Mouse (Mus musculus) embryonic facial prominence, embryonic 12.5 days (tissue): ENCODE data around the gene Nnmt. TPM values are rescaled to one million over a fixed set of nuclear protein-coding genes. Genes with fewer than 3 reads are reported as not detected.
A peak's percentile ranks its signal among the peaks of the same experiment; 100 is the strongest.

Experiments used
- ATAC-seq: fragments of 200-750 bp; cut with Nextera tagmentation; 2 replicates; pipeline ENCODE4 v1.8.0; 2017; ENCODE audit not compliant: insufficient number of reproducible peaks, insufficient read depth, low FRiP score, low TSS enrichment
- H3K27ac ChIP-seq: fragments of 300-500 bp; sonication (generic); 2 replicates; pipeline ENCODE4 v1.5.1; 2016; ENCODE audit warnings: mild to moderate bottlenecking
- H3K27me3 ChIP-seq: fragments of 300-500 bp; sonication (generic); 2 replicates; pipeline ENCODE4 v1.6.1; 2016; ENCODE audit warnings: mild to moderate bottlenecking, moderate library complexity
- H3K36me3 ChIP-seq: fragments of 300-500 bp; sonication (generic); 2 replicates; pipeline ENCODE4 v1.6.1; 2016; ENCODE audit warnings: mild to moderate bottlenecking
- H3K4me1 ChIP-seq: fragments of 300-500 bp; sonication (generic); 2 replicates; pipeline ENCODE4 v1.6.1; 2016
- H3K4me2 ChIP-seq: fragments of 300-500 bp; sonication (generic); replicated peaks from 2 replicates; pipeline ENCODE4 v1.6.1; 2016; ENCODE audit warnings: mild to moderate bottlenecking, moderate library complexity
- H3K4me3 ChIP-seq: fragments of 300-500 bp; sonication (generic); 2 replicates; pipeline ENCODE4 v1.5.1; 2016; ENCODE audit warnings: mild to moderate bottlenecking
- H3K9ac ChIP-seq: fragments of 300-500 bp; sonication (generic); 2 replicates; pipeline ENCODE4 v1.6.1; 2016; ENCODE audit warnings: mild to moderate bottlenecking, moderate library complexity
- H3K9me3 ChIP-seq: fragments of 300-500 bp; sonication (generic); 2 replicates; pipeline ENCODE4 v1.6.1; 2016; ENCODE audit warnings: mild to moderate bottlenecking, moderate library complexity
- WGBS: fragments of 180-500 bp; shearing (Covaris S2); methylation state at CpG from one replicate; pipeline ENCODE4 v1.1.7; 2016; 5-methylcytosine and 5-hydroxymethylcytosine counted together
- polyA plus RNA-seq: library from polyadenylated mRNA; unstranded; fragments of >200 nt; fragmentation: Nextera tagmentation; extraction: Ambion mirVana; gene quantifications from 2 replicates; pipeline ENCODE4 v1.2.1, GENCODE M21; 2016

Gene Nnmt
- polyA plus RNA-seq, 1 experiment from 2014 or later = 5.2 TPM

DNA sequence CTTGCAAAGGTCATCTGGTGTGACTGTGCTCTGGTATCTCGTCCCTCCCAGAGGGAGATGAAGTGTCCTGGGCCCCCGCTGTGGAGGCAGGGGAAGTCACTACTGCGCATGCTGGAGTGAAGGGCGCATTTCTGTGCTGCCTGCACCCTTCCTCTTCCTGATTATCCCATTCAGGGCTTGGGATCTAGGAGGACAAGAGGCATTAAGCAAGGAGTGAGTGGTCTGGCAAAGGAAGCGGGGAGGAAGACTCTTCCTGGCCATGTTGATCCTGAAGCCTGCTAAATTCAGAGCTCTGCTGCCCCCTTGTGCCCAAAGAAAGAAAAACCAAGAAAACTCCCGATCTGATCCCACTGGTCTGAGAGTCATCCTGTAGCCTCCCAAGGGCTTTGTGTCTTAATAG lies 13.6 kb upstream of the Nnmt start:
- Histone ChIP-seq H3K9me3 (no peaks in the 10 kb centered on the region), H3K4me3 (no peak overlapping the region), H3K9ac (no peak overlapping the region), H3K27me3 (peaks cover 3% of the 10 kb centered on the region; the same call in 1 of the 2 replicates), H3K4me2 (peak overlapping the region; percentile 35; the same call in 1 of the 2 replicates), H3K4me1 (peaks cover 6% of the 10 kb centered on the region; the same call in 1 of the 2 replicates), H3K27ac (no peak overlapping the region), H3K36me3 (no peaks in the 10 kb centered on the region)
- no peak for ATAC-seq
- WGBS = 29% methylated on average over 6 of the region's 6 CpGs

DNA sequence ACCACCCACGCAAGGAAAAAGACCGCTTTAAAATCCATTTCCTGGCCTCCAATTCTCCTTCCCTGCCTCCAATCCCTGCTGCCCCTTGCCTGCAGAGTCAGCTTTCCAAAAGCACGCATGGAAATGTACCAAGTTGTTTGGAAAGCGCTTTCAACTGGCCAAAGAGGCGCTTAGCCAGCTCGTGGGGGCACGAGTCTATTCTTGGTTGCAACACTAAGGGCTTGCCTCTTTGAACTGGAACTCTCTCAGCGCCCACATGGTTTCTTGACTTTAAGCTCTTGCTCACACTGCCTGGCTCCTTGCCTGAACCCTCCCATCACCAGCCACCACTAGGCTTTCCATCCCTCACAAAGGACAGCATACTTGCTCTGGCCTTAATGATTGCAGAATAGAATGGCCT lies 13.2 kb upstream of the Nnmt start:
- Histone ChIP-seq H3K4me2 (peak overlapping the region; percentile 35; the same call in 1 of the 2 replicates), H3K4me1 (peaks cover 6% of the 10 kb centered on the region; the same call in 1 of the 2 replicates), H3K27me3 (peaks cover 3% of the 10 kb centered on the region; the same call in 1 of the 2 replicates), H3K36me3 (no peaks in the 10 kb centered on the region), H3K9ac (no peak overlapping the region), H3K4me3 (no peak overlapping the region), H3K27ac (no peak overlapping the region), H3K9me3 (no peaks in the 10 kb centered on the region)
- ATAC-seq = no peak
- WGBS = 84% methylated on average over 8 of the region's 8 CpGs

DNA sequence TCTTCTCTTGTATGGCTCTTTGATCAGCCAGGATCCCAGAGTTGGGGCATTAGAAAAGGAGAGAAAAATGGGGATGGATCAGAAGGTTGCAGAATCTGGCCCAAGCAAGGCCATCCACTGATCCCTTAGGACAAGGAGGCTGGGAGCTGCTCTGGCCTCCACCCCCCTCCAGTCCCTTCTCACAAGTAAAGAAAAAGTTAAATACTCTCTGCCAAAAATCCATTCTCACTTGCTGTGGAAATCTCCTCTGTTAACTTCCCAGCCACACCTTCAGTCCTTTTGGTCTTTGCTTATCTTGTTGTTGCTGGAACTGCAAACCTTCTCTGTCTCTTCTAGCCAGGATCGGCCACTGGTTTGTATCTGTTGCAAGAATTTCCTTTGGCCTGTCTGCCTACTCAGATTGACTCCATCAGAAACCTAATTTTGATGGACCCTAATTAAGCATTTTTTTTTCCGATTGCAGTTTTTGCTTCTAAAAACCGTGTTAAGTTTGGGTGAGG lies 12.6 kb upstream of the Nnmt start:
- H3K4me3 ChIP-seq = no peak overlapping the region
- no peak for ATAC-seq
- peaks cover 3% of the 10 kb centered on the region; the same call in 1 of the 2 replicates for H3K27me3 ChIP-seq
- H3K4me2 ChIP-seq = no peak overlapping the region
- H3K9me3 ChIP-seq = no peaks in the 10 kb centered on the region
- WGBS = 81% methylated on average over 3 of the region's 3 CpGs
- H3K4me1 ChIP-seq = peaks cover 6% of the 10 kb centered on the region; the same call in 1 of the 2 replicates
- H3K36me3 ChIP-seq = no peaks in the 10 kb centered on the region
- H3K27ac ChIP-seq = no peak overlapping the region
- no peak overlapping the region for H3K9ac ChIP-seq

DNA sequence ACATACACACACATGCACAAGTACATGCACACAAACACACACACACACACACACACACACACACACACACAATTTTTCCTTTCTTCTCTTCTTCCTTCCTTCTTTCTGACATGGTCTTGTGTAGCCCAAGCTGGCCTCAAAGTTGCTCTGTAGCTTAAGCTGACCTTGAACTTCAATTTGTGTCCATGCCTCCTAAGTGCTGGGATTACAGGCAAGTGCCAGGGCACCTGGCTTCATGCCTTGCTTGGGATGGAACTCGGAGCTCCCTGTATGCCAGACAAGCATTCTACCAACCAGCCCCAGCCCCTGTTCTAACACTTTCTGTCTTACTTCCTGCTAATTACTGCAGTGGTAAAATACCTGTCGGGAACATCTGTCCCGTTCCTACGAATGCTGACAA lies 8.3 kb upstream of the Nnmt start:
- no peak overlapping the region for H3K9ac ChIP-seq
- H3K4me2 ChIP-seq = no peak overlapping the region
- no peaks in the 10 kb centered on the region for H3K9me3 ChIP-seq
- H3K4me3 ChIP-seq = no peak overlapping the region
- H3K36me3 ChIP-seq = no peaks in the 10 kb centered on the region
- WGBS = 87% methylated on average over 4 of the region's 4 CpGs
- H3K27ac ChIP-seq = no peak overlapping the region
- ATAC-seq = no peak
- peaks cover 10% of the 10 kb centered on the region; the same call in 1 of the 2 replicates for H3K4me1 ChIP-seq
- H3K27me3 ChIP-seq = no peaks in the 10 kb centered on the region

DNA sequence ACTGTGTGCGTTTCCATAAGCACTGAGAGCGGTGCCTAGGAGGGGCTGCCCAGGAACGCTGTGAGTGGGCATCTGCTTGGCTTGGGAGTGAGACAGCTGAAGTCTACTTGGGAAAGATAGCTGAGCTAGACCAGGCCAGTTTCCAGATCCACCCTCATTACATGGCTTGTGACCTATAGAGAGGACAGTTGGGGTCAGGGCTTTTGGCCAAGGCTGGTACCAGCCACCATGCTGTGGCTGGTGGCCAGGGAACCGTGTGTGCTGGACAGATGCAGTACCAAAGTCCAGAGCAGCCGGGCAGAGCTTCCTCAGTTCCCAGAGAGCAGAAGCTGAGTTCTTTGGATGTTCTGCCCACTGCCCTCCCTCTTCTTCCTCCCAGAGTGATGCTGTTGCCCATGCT lies 7.6 kb upstream of the Nnmt start:
- ATAC-seq = no peak
- Histone ChIP-seq H3K4me2 (no peak overlapping the region), H3K4me3 (no peak overlapping the region), H3K9ac (no peak overlapping the region), H3K36me3 (no peaks in the 10 kb centered on the region), H3K4me1 (peaks cover 10% of the 10 kb centered on the region; the same call in 1 of the 2 replicates), H3K27ac (no peak overlapping the region), H3K9me3 (no peaks in the 10 kb centered on the region), H3K27me3 (no peaks in the 10 kb centered on the region)
- WGBS = 91% methylated on average over 5 of the region's 5 CpGs

DNA sequence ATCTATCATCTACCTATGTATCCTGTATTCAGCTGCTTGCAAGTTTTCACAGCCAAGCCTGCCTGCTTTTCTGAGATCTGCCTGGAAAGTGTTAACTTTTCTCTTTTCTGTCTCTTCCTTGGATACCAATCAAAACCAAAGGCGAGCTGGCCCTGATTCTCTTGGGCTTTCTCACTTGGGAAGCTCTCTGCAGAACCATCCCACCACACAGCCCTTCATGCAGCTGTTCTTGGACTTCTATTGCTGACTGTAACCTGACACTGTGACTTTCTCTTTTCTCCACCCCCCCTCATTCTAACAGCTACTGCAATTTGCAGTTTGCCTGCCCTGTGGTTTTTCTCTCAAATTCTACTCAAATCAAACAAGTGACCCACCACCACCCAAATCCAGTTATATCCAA lies 6.1 kb upstream of the Nnmt start:
- Histone ChIP-seq H3K4me3 (no peak overlapping the region), H3K4me1 (peaks cover 4% of the 10 kb centered on the region; the same call in 1 of the 2 replicates), H3K36me3 (no peaks in the 10 kb centered on the region), H3K27ac (no peak overlapping the region), H3K27me3 (no peaks in the 10 kb centered on the region), H3K9me3 (no peaks in the 10 kb centered on the region), H3K4me2 (no peak overlapping the region), H3K9ac (no peak overlapping the region)
- ATAC-seq = no peak
- 25% methylated on average over 1 of the region's 1 CpGs for WGBS

DNA sequence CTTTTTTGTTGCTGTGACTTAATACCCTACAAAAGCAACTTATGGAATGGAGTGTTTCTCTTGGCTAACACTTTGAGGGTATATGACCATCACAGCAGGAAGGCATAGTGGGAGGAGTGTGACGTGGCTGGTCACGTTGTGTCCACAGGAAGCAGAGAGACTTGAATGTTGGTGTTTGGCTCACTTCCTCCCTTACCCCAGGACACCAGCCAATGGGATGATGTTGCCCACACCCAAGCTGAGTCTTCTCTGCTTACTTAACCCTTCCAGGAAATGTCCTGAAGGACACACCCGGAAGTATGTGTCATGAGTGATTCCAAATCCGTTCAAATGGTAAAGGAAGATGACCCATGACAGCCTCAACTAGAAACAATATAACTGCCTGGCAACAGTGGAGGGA lies 4.8 kb upstream of the Nnmt start:
- Histone ChIP-seq H3K27me3 (no peaks in the 10 kb centered on the region), H3K9ac (no peak overlapping the region), H3K27ac (no peak overlapping the region), H3K4me2 (no peak overlapping the region), H3K4me1 (peaks cover 4% of the 10 kb centered on the region; the same call in 1 of the 2 replicates), H3K4me3 (no peak overlapping the region), H3K9me3 (no peaks in the 10 kb centered on the region), H3K36me3 (no peaks in the 10 kb centered on the region)
- no peak for ATAC-seq
- 67% methylated on average over 4 of the region's 4 CpGs for WGBS

DNA sequence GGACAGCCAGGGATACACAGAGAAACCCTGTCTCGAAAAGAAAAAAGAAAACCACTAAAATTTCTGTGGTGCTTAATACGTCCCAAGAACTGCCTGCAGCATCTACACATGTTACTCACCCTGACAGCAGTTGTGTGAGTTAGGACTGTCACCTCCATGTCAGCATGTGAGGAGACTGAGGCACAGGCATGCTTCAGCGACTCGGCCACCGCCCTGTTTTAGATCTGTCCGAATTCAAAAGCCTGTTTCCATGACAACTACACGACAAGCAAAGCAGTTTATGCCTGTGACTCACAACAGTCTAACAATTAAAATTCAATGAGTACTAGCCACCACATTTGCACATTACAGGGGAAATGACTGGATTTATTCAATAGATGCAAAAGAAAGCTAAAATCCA lies 2.5 kb upstream of the Nnmt start:
- 72% methylated on average over 7 of the region's 7 CpGs for whole genome bisulfite sequencing
- Histone ChIP-seq H3K36me3 (no peaks in the 10 kb centered on the region), H3K9me3 (no peaks in the 10 kb centered on the region), H3K27me3 (no peaks in the 10 kb centered on the region), H3K4me2 (no peak overlapping the region), H3K4me1 (peaks cover 4% of the 10 kb centered on the region; the same call in 1 of the 2 replicates), H3K27ac (no peak overlapping the region), H3K9ac (no peak overlapping the region), H3K4me3 (no peak overlapping the region)
- ATAC-seq = no peak

DNA sequence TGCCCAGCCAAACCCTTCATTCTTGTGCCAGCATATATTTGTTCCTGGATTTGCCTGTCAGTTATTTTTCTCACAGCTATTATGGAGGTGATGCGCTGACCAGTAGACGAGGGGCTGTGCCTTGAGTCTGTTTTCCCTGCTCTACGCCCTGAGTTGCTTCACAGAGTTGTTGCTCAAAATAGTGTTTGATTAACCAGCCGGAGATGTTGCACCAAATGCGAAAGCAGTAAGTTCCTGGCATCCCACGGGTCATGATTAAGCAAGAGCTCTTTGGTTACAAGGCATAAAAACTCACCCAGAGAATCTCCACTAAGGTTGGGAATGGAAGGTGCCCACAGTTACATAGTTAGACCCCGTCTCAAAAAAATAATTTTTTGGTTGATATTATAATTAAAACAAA lies 1.2 kb upstream of the Nnmt start:
- no peak for ATAC-seq
- 88% methylated on average over 7 of the region's 7 CpGs for WGBS
- Histone ChIP-seq H3K4me3 (no peak overlapping the region), H3K4me2 (no peak overlapping the region), H3K9me3 (no peaks in the 10 kb centered on the region), H3K36me3 (no peaks in the 10 kb centered on the region), H3K4me1 (peaks cover 2% of the 10 kb centered on the region; the same call in 1 of the 2 replicates), H3K27ac (no peak overlapping the region), H3K27me3 (no peaks in the 10 kb centered on the region), H3K9ac (no peak overlapping the region)

DNA sequence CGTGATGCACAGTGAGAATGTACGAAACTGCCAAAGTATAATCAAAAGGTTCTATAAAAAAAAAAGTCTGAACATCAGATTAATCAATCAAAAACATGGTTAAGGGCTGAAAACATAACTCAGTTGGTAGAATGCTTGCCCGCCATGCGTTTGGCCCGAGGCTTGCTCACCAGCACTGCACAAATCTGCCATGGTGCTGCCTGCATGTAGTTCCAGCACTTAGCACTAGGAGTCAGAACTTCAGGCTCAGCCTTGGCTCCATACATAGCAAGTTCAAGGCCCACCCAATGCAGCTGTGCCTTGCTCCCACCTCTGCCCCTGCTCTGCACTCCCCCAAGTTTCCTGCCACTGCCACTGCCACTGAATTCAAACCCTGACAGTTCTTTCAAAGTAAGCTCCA lies 744 bp upstream of the Nnmt start:
- Histone ChIP-seq H3K9ac (no peak overlapping the region), H3K4me3 (no peak overlapping the region), H3K27me3 (no peaks in the 10 kb centered on the region), H3K36me3 (no peaks in the 10 kb centered on the region), H3K27ac (no peak overlapping the region), H3K4me1 (no peaks in the 10 kb centered on the region), H3K4me2 (no peak overlapping the region), H3K9me3 (no peaks in the 10 kb centered on the region)
- WGBS = 88% methylated on average over 5 of the region's 5 CpGs
- no peak for ATAC-seq

DNA sequence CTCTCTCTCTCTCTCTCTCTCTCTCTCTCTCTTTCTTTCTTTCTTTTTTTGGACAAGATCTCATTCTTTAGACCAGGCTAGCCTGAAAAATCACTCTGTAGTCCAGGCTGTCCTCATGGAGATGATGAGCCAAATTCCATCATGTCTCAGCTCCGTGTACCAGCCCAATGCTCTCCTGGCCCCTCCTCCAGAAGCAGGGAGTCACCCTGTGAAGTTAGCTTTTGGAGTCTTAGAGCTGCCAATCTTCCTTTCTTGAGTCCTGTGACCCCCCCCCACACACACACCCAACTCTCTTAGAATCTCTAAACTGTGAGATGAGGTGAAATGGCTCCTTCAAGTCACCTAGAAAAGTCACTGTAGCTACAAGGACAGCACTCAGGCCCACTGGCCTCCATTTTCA lies 727 bp downstream of the Nnmt start:
- Histone ChIP-seq H3K9me3 (no peaks in the 10 kb centered on the region), H3K4me1 (0 out of 2 replicates have a peak, but pooled peaks cover 4% of the 10 kb centered on the region), H3K36me3 (no peaks in the 10 kb centered on the region), H3K27ac (no peak overlapping the region), H3K4me2 (no peak overlapping the region), H3K9ac (no peak overlapping the region), H3K4me3 (no peak overlapping the region), H3K27me3 (no peaks in the 10 kb centered on the region)
- 38% methylated on average over 1 of the region's 1 CpGs for WGBS
- ATAC-seq = no peak

DNA sequence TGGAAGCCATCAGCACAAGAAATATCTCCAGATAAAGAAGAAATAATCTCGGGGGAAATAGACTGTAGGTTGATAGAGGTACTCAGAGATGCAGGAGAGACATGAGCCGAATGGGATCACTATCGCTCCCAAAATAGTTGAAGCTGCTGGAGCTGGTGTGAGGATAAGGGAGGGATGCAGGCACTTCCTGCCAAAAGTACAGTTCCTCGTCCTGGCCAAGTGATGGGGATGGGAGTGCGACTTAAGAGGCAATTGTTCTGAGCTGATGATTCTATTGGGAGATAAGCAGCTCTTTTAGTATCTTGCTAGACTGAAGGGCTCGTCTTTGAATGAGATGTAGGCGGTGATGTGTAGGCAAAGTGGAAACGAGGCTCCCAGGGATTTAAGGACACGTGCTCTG lies 4.1 kb downstream of the Nnmt start:
- H3K9me3 ChIP-seq = no peaks in the 10 kb centered on the region
- no peak overlapping the region for H3K4me2 ChIP-seq
- H3K27me3 ChIP-seq = no peaks in the 10 kb centered on the region; the same call in 1 of the 2 replicates
- ATAC-seq = no peak
- WGBS = 77% methylated on average over 9 of the region's 9 CpGs
- H3K4me1 ChIP-seq = 0 out of 2 replicates have a peak, but pooled peaks cover 4% of the 10 kb centered on the region
- H3K36me3 ChIP-seq = no peaks in the 10 kb centered on the region
- no peak overlapping the region for H3K27ac ChIP-seq
- H3K9ac ChIP-seq = no peak overlapping the region
- no peak overlapping the region for H3K4me3 ChIP-seq
